31 mouse cellular contexts compared by ENCODE assay signal in genomic region chr1:63131766-63132165, GRCm38 (mm10). TPM values are rescaled to one million over a fixed set of nuclear protein-coding genes. Genes with fewer than 3 reads are reported as not detected.
DNase-seq lines count a peak whose midpoint lies in the region; ATAC-seq and TF ChIP-seq lines count a peak whose summit lies in the region.
"Had no signal": no experiment of that assay in that cellular context is flagged by ENCODE, and none has a peak within 500 bp of the region (broad histone marks: within the 10 kb centered on the region; RNA-seq: fewer than 3 reads in every experiment).

No protein-coding gene starts in this region.

- intact Hi-C loops in left cerebral cortex, postnatal 25 days (cut with DNase I) = no loop called here

- H3K9ac ChIP-seq in liver, postnatal 0 days (replicated peaks) = no peak overlapping the region
- no peak overlapping the region for H3K9ac ChIP-seq in ES-Bruce4 (ENCODE audit: low read depth, poor library complexity, severe bottlenecking)
- H3K9ac ChIP-seq: embryonic facial prominence, embryonic 13.5 days; embryonic facial prominence, embryonic 15.5 days; forebrain, embryonic 12.5 days had no signal

- no peak for TF ChIP-seq EP300 in liver, postnatal 0 days (IDR thresholded peaks at IDR 0.05; ENCODE audit: low read depth)
- no peak for TF ChIP-seq EP300 in ES-Bruce4 (IDR thresholded peaks at IDR 0.05; ENCODE audit: insufficient read depth, low read depth, low read length)

- no peak overlapping the region for H3K27ac ChIP-seq in liver, postnatal 0 days (ENCODE audit: low read depth)
- H3K27ac ChIP-seq in ES-Bruce4 (ENCODE audit: insufficient read depth, low read length) = 0 out of 2 replicates have a peak overlapping the region, but pooled peaks have one; percentile 22
- peak overlapping the region; percentile 51; the same call in 1 of the 2 replicates for H3K27ac ChIP-seq in bone marrow, adult 2 months (ENCODE audit: control insufficient read depth, insufficient read depth, low read depth, low read length, poor library complexity)
- H3K27ac ChIP-seq: embryonic facial prominence, embryonic 13.5 days; embryonic facial prominence, embryonic 15.5 days; forebrain, embryonic 10.5 days; forebrain, embryonic 12.5 days had no signal

- peaks cover 14% of the 10 kb centered on the region for H3K4me1 ChIP-seq in liver, postnatal 0 days (ENCODE audit: insufficient read depth)
- peaks cover 4% of the 10 kb centered on the region for H3K4me1 ChIP-seq in ES-Bruce4 (ENCODE audit: control insufficient read depth, insufficient read depth, low read length)
- peaks cover 7% of the 10 kb centered on the region; the same call in 1 of the 2 replicates for H3K4me1 ChIP-seq in bone marrow, adult 2 months (ENCODE audit: control insufficient read depth, insufficient read depth, low read length)

- no peaks in the 10 kb centered on the region for H3K27me3 ChIP-seq in liver, postnatal 0 days (ENCODE audit: insufficient read depth, low read length)
- H3K27me3 ChIP-seq in ES-Bruce4 (ENCODE audit: control insufficient read depth, insufficient read depth, low read length, poor library complexity, severe bottlenecking) = no peaks in the 10 kb centered on the region
- H3K27me3 ChIP-seq: CH12.LX; embryonic facial prominence, embryonic 13.5 days; embryonic facial prominence, embryonic 15.5 days; forebrain, embryonic 12.5 days; Patski had no signal

- TF ChIP-seq POLR2A in ES-Bruce4 (IDR thresholded peaks at IDR 0.05; ENCODE audit: insufficient read depth, low read length) = no peak
- no peak for TF ChIP-seq POLR2A in bone marrow, adult 2 months (IDR thresholded peaks at IDR 0.05; ENCODE audit: borderline replicate concordance, control insufficient read depth, low read depth, low read length)

- ATAC-seq in liver, postnatal 0 days = no peak
- ATAC-seq: activated CD4-positive, CD25-positive, alpha-beta regulatory T cell, adult 4 months; CD4-positive, CD25-positive, alpha-beta regulatory T cell, adult 4 months; forebrain, embryonic 14.5 days; forebrain, embryonic 16.5 days; Patski had no signal

- H3K4me3 ChIP-seq in liver, postnatal 0 days (ENCODE audit: low read depth, low read length) = no peak overlapping the region
- H3K4me3 ChIP-seq in ES-Bruce4 (ENCODE audit: low read depth, low read length) = no peak overlapping the region
- H3K4me3 ChIP-seq in bone marrow, adult 2 months (replicated peaks; ENCODE audit: control insufficient read depth, low read depth, low read length) = no peak overlapping the region
- H3K4me3 ChIP-seq: embryonic facial prominence, embryonic 13.5 days; embryonic facial prominence, embryonic 15.5 days; erythroblast, embryonic 14.5 days; forebrain, embryonic 10.5 days; forebrain, embryonic 12.5 days had no signal

- H3K4me2 ChIP-seq in liver, postnatal 0 days (ENCODE audit: low read depth, low read length) = no peak overlapping the region
- H3K4me2 ChIP-seq: embryonic facial prominence, embryonic 13.5 days; embryonic facial prominence, embryonic 15.5 days; forebrain, embryonic 12.5 days had no signal

- DNase-seq in liver (peak; percentile 21), R1 (ENCODE audit: low read depth, low spot score) (peak; percentile 91)
- DNase-seq in liver, postnatal 0 days = no peak
- no peak for DNase-seq in kidney, postnatal 4 days
- no peak for DNase-seq in left cerebral cortex, postnatal 25 days (ENCODE audit: low spot score in 2 of 2)
- DNase-seq in retina, embryonic 14.5 days (ENCODE audit: low spot score) = no peak
- DNase-seq: adrenal gland, adult 8-10 months; adrenal gland, postnatal 14 days; adrenal gland, postnatal 36 days; B cell, adult 2 months; cerebellum, adult 11 months; cerebellum, adult 18-20 months; cerebellum, adult 8-10 months; cerebellum, adult 9-11 months; cerebellum, postnatal 14 days; cerebellum, postnatal 36 days; embryo, embryonic 11 days had no signal

- H3K9me3 ChIP-seq in liver, postnatal 0 days (ENCODE audit: low read length) = no peaks in the 10 kb centered on the region
- no peaks in the 10 kb centered on the region for H3K9me3 ChIP-seq in ES-Bruce4 (replicated peaks; ENCODE audit: control insufficient read depth, insufficient read depth, low read length, poor library complexity, severe bottlenecking)
- H3K9me3 ChIP-seq: embryonic facial prominence, embryonic 13.5 days; embryonic facial prominence, embryonic 15.5 days; G1E had no signal

- H3K36me3 ChIP-seq in liver, postnatal 0 days (replicated peaks; ENCODE audit: insufficient read depth, low read length) = no peaks in the 10 kb centered on the region
- H3K36me3 ChIP-seq in ES-Bruce4 (ENCODE audit: control insufficient read depth, insufficient read depth, low read length, poor library complexity, severe bottlenecking) = no peaks in the 10 kb centered on the region
- H3K36me3 ChIP-seq: embryonic facial prominence, embryonic 15.5 days had no signal

- 82% methylated on average over 11 of the region's 11 CpGs for WGBS in liver, postnatal 0 days (ENCODE audit: insufficient replicate concordance)
- 82% methylated on average over 11 of the region's 11 CpGs for WGBS in bone marrow, adult 2 months

- no peak for TF ChIP-seq CTCF in liver, postnatal 0 days (IDR thresholded peaks at IDR 0.05; ENCODE audit: low read depth)
- no peak for TF ChIP-seq CTCF in ES-Bruce4 (IDR thresholded peaks at IDR 0.05; ENCODE audit: low read depth, low read length)
- TF ChIP-seq CTCF in bone marrow, adult 2 months (IDR thresholded peaks at IDR 0.05; ENCODE audit: control insufficient read depth, insufficient read depth, low read length) = no peak

RNA-seq across cellular contexts. Expression of gene Ino80d, which starts 17.3 kb away (rescaled TPM):
- 2.3 and 2.8 TPM in 2 replicates for polyA plus RNA-seq in liver, postnatal 0 days (2015; fragmentation: Nextera tagmentation; extraction: Ambion mirVana)
- 31.4 and 32.5 TPM in 2 replicates for polyA plus RNA-seq in ES-Bruce4 (2011; ENCODE audit: insufficient read depth, insufficient read length, low read depth, missing spikeins)
- 17.8 and 33.3 TPM in 2 replicates for polyA plus RNA-seq in bone marrow, adult 2 months (2011; ENCODE audit: insufficient read depth, insufficient read length, low replicate concordance, missing spikeins)
- 10 to 100 TPM; 28.5 to 28.8 TPM for total RNA-seq in left cerebral cortex, postnatal 25 days (2021)

RNA-seq across cellular contexts. Expression of gene Eef1b2, which starts 44.9 kb away (rescaled TPM):
- 352 and 364 TPM in 2 replicates for polyA plus RNA-seq in liver, postnatal 0 days (2015; fragmentation: Nextera tagmentation; extraction: Ambion mirVana)
- polyA plus RNA-seq in ES-Bruce4 (2011; ENCODE audit: insufficient read depth, insufficient read length, low read depth, missing spikeins) = 2,024 and 2,095 TPM in 2 replicates
- 680 and 906 TPM in 2 replicates for polyA plus RNA-seq in bone marrow, adult 2 months (2011; ENCODE audit: insufficient read depth, insufficient read length, low replicate concordance, missing spikeins)
- 100 to 1,000 TPM; 333 TPM for total RNA-seq in left cerebral cortex, postnatal 25 days (2021)

RNA-seq across cellular contexts. Expression of gene Ndufs1, which starts 44.9 kb away (rescaled TPM):
- 88.8 and 102 TPM in 2 replicates for polyA plus RNA-seq in liver, postnatal 0 days (2015; fragmentation: Nextera tagmentation; extraction: Ambion mirVana)
- 106 and 110 TPM in 2 replicates for polyA plus RNA-seq in ES-Bruce4 (2011; ENCODE audit: insufficient read depth, insufficient read length, low read depth, missing spikeins)
- polyA plus RNA-seq in bone marrow, adult 2 months (2011; ENCODE audit: insufficient read depth, insufficient read length, low replicate concordance, missing spikeins) = 39.8 and 47.0 TPM in 2 replicates
- total RNA-seq in left cerebral cortex, postnatal 25 days (2021) = 100 to 1,000 TPM; 150 to 152 TPM

Comparison
In these comparisons a context has a peak if more than half of its experiments do, and no peak if none do; other contexts are left out.
1. DNase-seq: peak in liver (single experiment) and R1 (single experiment); none in liver, postnatal 0 days (single experiment), kidney, postnatal 4 days (0 of 2), left cerebral cortex, postnatal 25 days (0 of 2) and retina, embryonic 14.5 days (single experiment).